Mouse (Mus musculus): ENCODE data around the gene Cep112. TPM values are rescaled to one million over a fixed set of nuclear protein-coding genes. Genes with fewer than 3 reads are reported as not detected.

Cep112 gene
- polyA plus RNA-seq, 1 experiment = 1.3 TPM

GRCm38 (mm10) chr11:108562076-108562475, 137.1 kb downstream of the Cep112 start:
- 27% methylated on average over 5 of the region's 5 CpGs for WGBS
- TF ChIP-seq CTCF (IDR thresholded peaks at IDR 0.05; ENCODE audit: borderline replicate concordance, insufficient read depth, low read depth, low read length) (no peak), POLR2A (IDR thresholded peaks at IDR 0.05; ENCODE audit: borderline replicate concordance, insufficient read depth, low read length) (no peak)
- Histone ChIP-seq H3K4me3 (replicated peaks; ENCODE audit: insufficient read depth, low read depth, low read length) (no peak overlapping the region), H3K4me1 (ENCODE audit: control insufficient read depth, insufficient read depth, low read length) (no peaks in the 10 kb centered on the region), H3K27ac (ENCODE audit: insufficient read depth, low read length) (no peak overlapping the region), H3K27me3 (ENCODE audit: control insufficient read depth, insufficient read depth, low read length) (no peaks in the 10 kb centered on the region)
- no peak for DNase-seq

DNA sequence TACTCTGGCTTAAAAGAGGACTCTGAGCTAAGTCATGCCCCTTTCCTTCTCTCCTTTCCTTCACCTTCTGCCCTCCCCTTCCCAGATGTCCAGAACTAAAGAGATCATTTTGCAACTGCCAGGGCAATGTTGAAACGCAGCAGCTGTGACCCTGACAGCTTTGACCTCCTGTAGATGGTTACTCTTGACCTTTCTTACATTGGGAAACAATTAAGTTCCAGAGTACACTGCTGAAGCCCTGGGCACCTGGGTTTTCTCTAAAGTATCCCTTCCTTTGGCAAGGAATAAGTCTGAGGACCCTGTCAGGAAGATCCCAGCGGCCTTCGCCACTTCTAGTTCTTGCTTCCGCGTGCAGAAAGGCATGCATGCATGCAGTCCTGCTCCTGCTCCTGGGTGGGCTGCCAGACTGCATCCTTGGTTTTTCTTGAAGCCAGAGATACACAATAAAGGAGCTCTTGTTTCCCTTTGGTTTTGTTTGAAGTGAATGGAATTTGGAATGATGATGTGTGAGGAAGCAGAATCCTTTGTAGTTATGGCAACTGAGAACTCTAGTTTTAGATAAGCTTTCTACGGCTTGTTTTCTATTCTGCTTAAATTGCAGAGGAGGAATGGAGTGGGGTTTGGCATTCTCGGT, 161.7 kb downstream of the Cep112 start:
- no peaks in the 10 kb centered on the region for H3K4me1 ChIP-seq (ENCODE audit: control insufficient read depth, insufficient read depth, low read length)
- no peak overlapping the region for H3K27ac ChIP-seq (ENCODE audit: insufficient read depth, low read length)
- H3K4me3 ChIP-seq (replicated peaks; ENCODE audit: insufficient read depth, low read depth, low read length) = no peak overlapping the region
- no peaks in the 10 kb centered on the region for H3K27me3 ChIP-seq (ENCODE audit: control insufficient read depth, insufficient read depth, low read length)
- TF ChIP-seq POLR2A (IDR thresholded peaks at IDR 0.05; ENCODE audit: borderline replicate concordance, insufficient read depth, low read length) (no peak), CTCF (IDR thresholded peaks at IDR 0.05; ENCODE audit: borderline replicate concordance, insufficient read depth, low read depth, low read length) (no peak)
- no peak for DNase-seq
- 59% methylated on average over 7 of the region's 7 CpGs for WGBS

DNA sequence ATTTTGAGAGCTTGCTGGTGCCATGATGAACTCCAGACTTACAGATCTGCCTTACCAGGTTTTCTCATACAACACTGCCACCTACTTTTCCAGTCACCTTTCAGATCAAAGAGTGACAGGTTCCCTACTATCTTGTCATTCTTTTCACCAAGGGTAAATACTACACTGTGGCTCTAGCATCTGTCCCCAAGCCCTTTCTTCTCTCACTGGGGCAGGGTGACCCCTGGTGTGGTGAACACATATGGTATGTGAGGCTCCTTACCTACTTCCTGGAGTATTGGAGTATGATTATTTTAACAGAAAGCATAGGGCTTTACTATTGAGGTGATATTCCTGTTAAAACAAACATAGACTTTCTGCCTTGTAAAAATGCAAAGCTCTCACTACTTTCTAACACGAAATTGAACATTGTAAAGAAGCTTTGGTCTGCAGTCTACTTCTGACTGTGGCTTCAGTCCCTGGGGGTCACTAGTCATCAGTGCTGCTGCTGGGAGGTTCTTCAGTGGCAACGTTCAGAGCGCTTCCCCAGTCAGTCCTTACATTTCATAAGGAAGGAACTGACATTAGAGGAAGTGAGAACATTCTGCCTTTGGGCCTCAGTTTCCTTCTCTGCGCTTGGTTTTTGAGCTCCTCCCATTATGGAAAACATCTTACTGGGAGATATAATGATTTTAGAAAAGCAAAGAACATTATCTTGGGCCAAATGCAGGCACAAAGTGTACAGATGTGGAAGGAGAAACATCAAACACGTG, 168.4 kb downstream of the Cep112 start:
- no peak overlapping the region for H3K4me3 ChIP-seq (replicated peaks; ENCODE audit: insufficient read depth, low read depth, low read length)
- DNase-seq = no peak
- no peak for TF ChIP-seq POLR2A (IDR thresholded peaks at IDR 0.05; ENCODE audit: borderline replicate concordance, insufficient read depth, low read length)
- no peak for TF ChIP-seq CTCF (IDR thresholded peaks at IDR 0.05; ENCODE audit: borderline replicate concordance, insufficient read depth, low read depth, low read length)

DNA sequence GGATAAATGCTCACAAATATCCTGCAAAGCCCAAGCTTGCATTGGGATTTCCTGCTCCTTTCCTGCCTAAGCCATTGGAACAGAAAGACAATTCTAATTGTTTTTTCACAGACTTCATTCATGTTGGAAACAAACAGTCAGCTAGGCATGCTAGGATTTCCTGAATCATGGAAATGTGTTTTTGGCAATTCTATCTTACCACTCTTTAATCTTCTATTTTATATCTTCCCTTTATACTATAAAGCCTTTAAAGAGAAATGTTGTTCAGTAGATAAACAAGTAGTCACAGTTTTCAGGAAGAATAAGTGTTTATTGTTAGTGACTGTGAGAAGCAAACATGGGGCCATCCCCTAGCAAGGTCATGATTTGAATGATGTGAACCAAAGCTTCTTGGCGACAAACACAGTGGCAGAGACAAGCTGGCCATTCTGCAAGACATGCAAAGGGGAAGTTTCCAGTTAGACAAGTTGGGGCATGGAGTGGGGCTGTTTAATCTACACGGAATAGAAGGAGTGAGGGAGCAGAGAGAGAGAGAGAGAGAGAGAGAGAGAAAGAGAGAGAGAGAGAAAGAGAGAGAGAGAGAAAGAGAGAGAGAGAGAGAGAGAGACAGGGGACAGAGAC, 169.1 kb downstream of the Cep112 start:
- 67% methylated on average over 2 of the region's 2 CpGs for WGBS

More for the DNA sequence above, 168.4 kb downstream of the Cep112 start:
- Histone ChIP-seq H3K27ac (ENCODE audit: insufficient read depth, low read length) (no peak overlapping the region), H3K4me1 (ENCODE audit: control insufficient read depth, insufficient read depth, low read length) (no peaks in the 10 kb centered on the region), H3K27me3 (ENCODE audit: control insufficient read depth, insufficient read depth, low read length) (no peaks in the 10 kb centered on the region)
- 75% methylated on average over 5 of the region's 5 CpGs for WGBS

DNA sequence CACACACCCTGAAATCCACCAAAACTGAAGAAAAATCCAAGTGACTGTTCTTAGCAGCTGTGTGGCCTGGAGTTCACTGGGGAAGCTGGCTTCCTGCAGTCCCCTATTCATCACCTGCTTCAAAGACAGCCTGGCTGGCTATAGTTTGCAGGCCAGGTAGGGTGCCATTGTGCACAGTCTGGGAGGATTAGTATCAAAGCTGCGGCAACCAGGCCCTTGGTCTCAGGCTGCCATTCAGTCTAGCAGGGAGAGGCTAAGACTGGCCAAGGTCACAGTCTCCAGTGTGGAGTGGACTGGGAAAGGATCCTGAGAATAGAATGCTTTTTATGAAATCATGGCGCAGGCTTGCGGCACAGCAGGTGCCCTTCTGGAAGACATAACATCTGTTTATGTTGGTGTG, 180.3 kb downstream of the Cep112 start:
- WGBS = 15% methylated on average over 3 of the region's 3 CpGs
- Histone ChIP-seq H3K27me3 (ENCODE audit: control insufficient read depth, insufficient read depth, low read length) (no peaks in the 10 kb centered on the region), H3K4me1 (ENCODE audit: control insufficient read depth, insufficient read depth, low read length) (no peaks in the 10 kb centered on the region), H3K4me3 (replicated peaks; ENCODE audit: insufficient read depth, low read depth, low read length) (no peak overlapping the region), H3K27ac (ENCODE audit: insufficient read depth, low read length) (no peak overlapping the region)
- TF ChIP-seq CTCF (IDR thresholded peaks at IDR 0.05; ENCODE audit: borderline replicate concordance, insufficient read depth, low read depth, low read length) (no peak), POLR2A (IDR thresholded peaks at IDR 0.05; ENCODE audit: borderline replicate concordance, insufficient read depth, low read length) (no peak)
- DNase-seq = peak; percentile 14 to 19

More for the DNA sequence above, 169.1 kb downstream of the Cep112 start:
- H3K4me1 ChIP-seq (ENCODE audit: control insufficient read depth, insufficient read depth, low read length) = no peaks in the 10 kb centered on the region
- TF ChIP-seq POLR2A (IDR thresholded peaks at IDR 0.05; ENCODE audit: borderline replicate concordance, insufficient read depth, low read length) = no peak
- no peak for TF ChIP-seq CTCF (IDR thresholded peaks at IDR 0.05; ENCODE audit: borderline replicate concordance, insufficient read depth, low read depth, low read length)
- H3K27me3 ChIP-seq (ENCODE audit: control insufficient read depth, insufficient read depth, low read length) = no peaks in the 10 kb centered on the region
- no peak overlapping the region for H3K27ac ChIP-seq (ENCODE audit: insufficient read depth, low read length)
- H3K4me3 ChIP-seq (replicated peaks; ENCODE audit: insufficient read depth, low read depth, low read length) = no peak overlapping the region
- DNase-seq = no peak

GRCm38 (mm10) chr11:108606036-108606435, 181.0 kb downstream of the Cep112 start:
- TF ChIP-seq CTCF (IDR thresholded peaks at IDR 0.05; ENCODE audit: borderline replicate concordance, insufficient read depth, low read depth, low read length) (no peak), POLR2A (IDR thresholded peaks at IDR 0.05; ENCODE audit: borderline replicate concordance, insufficient read depth, low read length) (no peak)
- Histone ChIP-seq H3K27ac (ENCODE audit: insufficient read depth, low read length) (no peak overlapping the region), H3K27me3 (ENCODE audit: control insufficient read depth, insufficient read depth, low read length) (no peaks in the 10 kb centered on the region), H3K4me3 (replicated peaks; ENCODE audit: insufficient read depth, low read depth, low read length) (no peak overlapping the region), H3K4me1 (ENCODE audit: control insufficient read depth, insufficient read depth, low read length) (no peaks in the 10 kb centered on the region)
- peak in 1 of 2 experiments; percentile 8 for DNase-seq
- WGBS = 82% methylated on average over 11 of the region's 11 CpGs

GRCm38 (mm10) chr11:108606836-108607235, 181.8 kb downstream of the Cep112 start:
- Histone ChIP-seq H3K27ac (ENCODE audit: insufficient read depth, low read length) (no peak overlapping the region), H3K4me1 (ENCODE audit: control insufficient read depth, insufficient read depth, low read length) (no peaks in the 10 kb centered on the region), H3K4me3 (replicated peaks; ENCODE audit: insufficient read depth, low read depth, low read length) (no peak overlapping the region), H3K27me3 (ENCODE audit: control insufficient read depth, insufficient read depth, low read length) (no peaks in the 10 kb centered on the region)
- DNase-seq = no peak
- TF ChIP-seq POLR2A (IDR thresholded peaks at IDR 0.05; ENCODE audit: borderline replicate concordance, insufficient read depth, low read length) (no peak), CTCF (IDR thresholded peaks at IDR 0.05; ENCODE audit: borderline replicate concordance, insufficient read depth, low read depth, low read length) (no peak)

Data from cerebellum, adult 2 months (tissue).